In genomic region chr5:3700025-3700424, GRCm38 (mm10) we compare ENCODE assay signal across 36 mouse cellular contexts. TPM values are rescaled to one million over a fixed set of nuclear protein-coding genes. Genes with fewer than 3 reads are reported as not detected.
"Had no signal": no experiment of that assay in that cellular context is flagged by ENCODE, and none has a peak within 500 bp of the region (broad histone marks: within the 10 kb centered on the region; RNA-seq: fewer than 3 reads in every experiment).

No protein-coding gene starts in this region.

- H3K4me2 ChIP-seq: embryonic facial prominence, embryonic 12.5 days; embryonic facial prominence, embryonic 13.5 days; embryonic facial prominence, embryonic 15.5 days; forebrain, embryonic 12.5 days; forebrain, embryonic 13.5 days; forebrain, embryonic 15.5 days had no signal

- H3K4me1 ChIP-seq: embryonic facial prominence, embryonic 10.5 days; embryonic facial prominence, embryonic 12.5 days; embryonic facial prominence, embryonic 13.5 days; embryonic facial prominence, embryonic 15.5 days; forebrain, embryonic 10.5 days; forebrain, embryonic 12.5 days; forebrain, embryonic 13.5 days; forebrain, embryonic 15.5 days had no signal

- ATAC-seq: forebrain, embryonic 13.5 days; forebrain, embryonic 14.5 days; forebrain, embryonic 15.5 days; forebrain, embryonic 16.5 days; forebrain, postnatal 0 days had no signal

- H3K4me3 ChIP-seq: embryonic facial prominence, embryonic 10.5 days; embryonic facial prominence, embryonic 12.5 days; embryonic facial prominence, embryonic 13.5 days; embryonic facial prominence, embryonic 15.5 days; erythroblast, embryonic 14.5 days; forebrain, embryonic 10.5 days; forebrain, embryonic 12.5 days; forebrain, embryonic 13.5 days; forebrain, embryonic 15.5 days; gastrocnemius, adult 2 months had no signal

- H3K27ac ChIP-seq: embryonic facial prominence, embryonic 10.5 days; embryonic facial prominence, embryonic 12.5 days; embryonic facial prominence, embryonic 13.5 days; embryonic facial prominence, embryonic 15.5 days; forebrain, embryonic 10.5 days; forebrain, embryonic 12.5 days; forebrain, embryonic 13.5 days; forebrain, embryonic 15.5 days; gastrocnemius, adult 2 months had no signal

- H3K9ac ChIP-seq: embryonic facial prominence, embryonic 12.5 days; embryonic facial prominence, embryonic 13.5 days; embryonic facial prominence, embryonic 15.5 days; forebrain, embryonic 12.5 days; forebrain, embryonic 13.5 days; forebrain, embryonic 15.5 days; forebrain, postnatal 0 days had no signal

- H3K27me3 ChIP-seq: embryonic facial prominence, embryonic 12.5 days; embryonic facial prominence, embryonic 13.5 days; embryonic facial prominence, embryonic 15.5 days; forebrain, embryonic 12.5 days; forebrain, embryonic 13.5 days; forebrain, embryonic 15.5 days had no signal

- H3K9me3 ChIP-seq: embryonic facial prominence, embryonic 10.5 days; embryonic facial prominence, embryonic 12.5 days; embryonic facial prominence, embryonic 13.5 days; embryonic facial prominence, embryonic 15.5 days; forebrain, embryonic 10.5 days; forebrain, embryonic 12.5 days; forebrain, embryonic 13.5 days; forebrain, embryonic 15.5 days had no signal

- DNase-seq: cerebellum, adult 18-20 months; cerebellum, adult 2 months; cerebellum, adult 8-10 months; cerebellum, adult 9-10 months; cerebellum, adult 9-11 months; cerebellum, postnatal 10 days; cerebellum, postnatal 14 days; cerebellum, postnatal 25 days; cerebellum, postnatal 36 days; embryo, embryonic 11 days; forebrain, postnatal 0 days; gastrocnemius, adult 2 months; gastrocnemius, postnatal 10 days; gastrocnemius, postnatal 14 days; gastrocnemius, postnatal 25 days; gastrocnemius, postnatal 36 days; heart, adult 18-20 months had no signal

RNA-seq across cellular contexts. Expression of gene Tmbim7, which starts 49.0 kb away (rescaled TPM):
- total RNA-seq: common myeloid progenitor, adult 5-6 weeks; forebrain, postnatal 0 days; gastrocnemius, adult 18-20 months; gastrocnemius, adult 2 months; gastrocnemius, adult 8-10 months; gastrocnemius, postnatal 10 days; gastrocnemius, postnatal 14 days; gastrocnemius, postnatal 25 days; gastrocnemius, postnatal 36 days; gastrocnemius, postnatal 4 days; heart, adult 18-20 months had no signal
- polyA plus RNA-seq: cerebellum, adult 2 months; cortical plate, adult 2 months; embryonic facial prominence, embryonic 10.5 days; embryonic facial prominence, embryonic 11.5 days; embryonic facial prominence, embryonic 12.5 days; embryonic facial prominence, embryonic 13.5 days; embryonic facial prominence, embryonic 14.5 days; embryonic facial prominence, embryonic 15.5 days; erythroblast, embryonic 14.5 days; forebrain, embryonic 10.5 days; forebrain, embryonic 11.5 days; forebrain, embryonic 12.5 days; forebrain, embryonic 13.5 days; forebrain, embryonic 14.5 days; forebrain, embryonic 15.5 days; forebrain, embryonic 16.5 days; forebrain, postnatal 0 days had no signal
